Mouse (Mus musculus) thymus, adult 2 months (tissue): Measurements from ENCODE around the gene Vmn1r1.

Experiments used
- CTCF ChIP-seq: fragments of 200-500 bp; IDR thresholded peaks from 2 replicates; pipeline ENCODE4 v1.5.1; 2012; ENCODE audit warnings: mild to moderate bottlenecking, control low read depth, low read length, moderate library complexity, borderline replicate concordance; ENCODE audit not compliant: control insufficient read depth, poor library complexity, insufficient read depth; ENCODE audit errors: extremely low read depth
- POLR2A ChIP-seq: fragments of 200-500 bp; IDR thresholded peaks from 2 replicates; pipeline ENCODE4 v1.6.1; 2012; ENCODE audit warnings: mild to moderate bottlenecking, low read length, control low read depth, moderate library complexity; ENCODE audit not compliant: control insufficient read depth, poor library complexity, insufficient read depth; ENCODE audit errors: extremely low read depth

GRCm38 (mm10) chr1:182137204-182138125 lies 26.8 kb downstream of the Vmn1r1 start:
- TF ChIP-seq CTCF = no peak
- no peak for TF ChIP-seq POLR2A
